Mouse (Mus musculus) bone marrow macrophage, adult 2 months (primary cell): Measurements from ENCODE around the gene Phyhd1. TPM values are rescaled to one million over a fixed set of nuclear protein-coding genes. Genes with fewer than 3 reads are reported as not detected.

ENCODE experiments used
- H3K27ac ChIP-seq: 2 replicates; pipeline ENCODE4 v1.5.1; 2012; ENCODE audit warnings: low read depth, low read length; ENCODE audit not compliant: insufficient read depth
- H3K4me1 ChIP-seq: 2 replicates; pipeline ENCODE4 v1.6.1; 2012; ENCODE audit warnings: low read length; ENCODE audit not compliant: control insufficient read depth, insufficient read depth
- H3K4me3 ChIP-seq: 2 replicates; pipeline ENCODE4 v1.5.1; 2012; ENCODE audit warnings: mild to moderate bottlenecking, low read length, moderate library complexity; ENCODE audit not compliant: insufficient read depth
- CTCF ChIP-seq: IDR thresholded peaks from 2 replicates; pipeline ENCODE4 v1.5.1; 2012; ENCODE audit warnings: low read depth, mild to moderate bottlenecking, low read length, moderate library complexity
- POLR2A ChIP-seq: IDR thresholded peaks from 2 replicates; pipeline ENCODE4 v1.6.1; 2012; ENCODE audit warnings: mild to moderate bottlenecking, low read depth, low read length, borderline replicate concordance
- polyA plus RNA-seq: library from polyadenylated mRNA; stranded (reverse); fragments of >200 nt; gene quantifications from 2 replicates; pipeline ENCODE4 v1.2.4, GENCODE M21; 2012; ENCODE audit not compliant: missing spikeins, insufficient read depth, insufficient read length

Gene Phyhd1
- polyA plus RNA-seq, 1 experiment = 8.2 TPM

DNA sequence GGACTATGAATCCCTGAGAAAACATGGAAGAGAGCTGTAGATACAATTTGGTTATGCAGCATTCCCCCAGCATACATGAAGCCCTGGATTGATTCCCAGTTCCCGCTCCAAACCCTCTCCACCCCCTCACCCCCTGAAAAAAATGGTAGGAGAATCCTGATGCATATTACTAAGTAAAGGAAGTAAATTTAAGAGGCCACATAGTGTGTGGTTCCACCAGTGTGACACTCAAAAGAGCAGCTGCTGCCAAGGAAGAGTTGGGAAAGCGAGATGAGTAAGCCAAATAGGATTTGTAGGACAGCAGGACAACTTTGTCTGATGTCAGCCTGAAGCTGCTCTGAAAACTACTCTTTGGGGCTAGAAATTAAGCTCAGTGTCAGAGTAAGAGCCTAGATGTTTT, 45.5 kb downstream of the Phyhd1 start:
- no peak for TF ChIP-seq CTCF
- no peak for TF ChIP-seq POLR2A
- H3K4me3 ChIP-seq = no peak overlapping the region
- H3K27ac ChIP-seq = no peak overlapping the region
- H3K4me1 ChIP-seq = no peaks in the 10 kb centered on the region

GRCm38 (mm10) chr2:30316136-30316535, 50.1 kb downstream of the Phyhd1 start:
- TF ChIP-seq CTCF (no peak), POLR2A (no peak)
- H3K4me3 ChIP-seq = no peak overlapping the region
- H3K4me1 ChIP-seq = no peaks in the 10 kb centered on the region
- H3K27ac ChIP-seq = no peak overlapping the region

DNA sequence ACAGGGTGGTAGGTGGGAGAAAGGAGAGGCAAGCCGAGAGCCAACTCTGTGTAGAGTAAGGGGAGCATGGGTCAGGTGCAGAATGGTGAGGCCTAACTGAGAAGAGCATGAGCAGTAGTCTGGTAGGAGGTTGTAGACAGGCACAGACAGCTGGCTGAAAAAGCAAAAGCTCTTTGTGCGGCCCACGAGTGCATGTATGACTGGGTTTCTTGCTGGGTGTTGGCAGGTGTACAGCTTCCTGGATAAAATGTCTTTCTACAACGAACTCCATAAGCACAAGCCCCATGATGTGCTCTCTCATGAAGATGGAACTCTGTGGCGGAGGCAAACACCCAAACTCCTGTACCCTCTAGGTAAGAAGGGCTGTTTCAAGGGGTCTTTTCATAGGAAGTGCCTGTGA, 51.0 kb downstream of the Phyhd1 start:
- TF ChIP-seq POLR2A (no peak), CTCF (no peak)
- no peak overlapping the region for H3K4me3 ChIP-seq
- no peaks in the 10 kb centered on the region for H3K4me1 ChIP-seq
- no peak overlapping the region for H3K27ac ChIP-seq

- no peak for TF ChIP-seq CTCF
- TF ChIP-seq POLR2A = no peak
- no peak overlapping the region for H3K4me3 ChIP-seq
- no peaks in the 10 kb centered on the region for H3K4me1 ChIP-seq
- no peak overlapping the region for H3K27ac ChIP-seq
Observed at GRCm38 (mm10) chr2:30319260-30319659, 53.3 kb downstream of the Phyhd1 start.

DNA sequence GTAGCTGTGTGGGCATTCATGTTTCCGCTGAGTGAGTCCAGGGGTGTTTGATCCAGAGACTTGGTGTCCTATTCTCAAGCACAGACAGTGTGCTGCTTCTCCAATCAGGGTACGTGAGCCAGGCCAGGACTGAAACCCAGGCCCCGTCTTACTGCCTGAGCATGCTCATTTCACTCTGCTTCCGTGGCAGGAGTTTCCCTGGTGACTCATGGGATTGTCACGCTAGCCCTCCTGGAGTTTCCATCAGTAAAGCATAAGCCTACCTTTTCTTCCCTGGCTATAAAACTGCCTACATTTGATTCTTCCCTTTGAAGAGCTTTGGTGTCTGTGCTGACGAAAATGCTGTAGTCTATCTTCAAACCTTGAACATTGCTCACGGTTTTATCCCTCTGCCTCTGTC, 57.1 kb downstream of the Phyhd1 start:
- TF ChIP-seq CTCF (no peak), POLR2A (no peak)
- Histone ChIP-seq H3K4me1 (no peaks in the 10 kb centered on the region), H3K4me3 (no peak overlapping the region), H3K27ac (no peak overlapping the region)

DNA sequence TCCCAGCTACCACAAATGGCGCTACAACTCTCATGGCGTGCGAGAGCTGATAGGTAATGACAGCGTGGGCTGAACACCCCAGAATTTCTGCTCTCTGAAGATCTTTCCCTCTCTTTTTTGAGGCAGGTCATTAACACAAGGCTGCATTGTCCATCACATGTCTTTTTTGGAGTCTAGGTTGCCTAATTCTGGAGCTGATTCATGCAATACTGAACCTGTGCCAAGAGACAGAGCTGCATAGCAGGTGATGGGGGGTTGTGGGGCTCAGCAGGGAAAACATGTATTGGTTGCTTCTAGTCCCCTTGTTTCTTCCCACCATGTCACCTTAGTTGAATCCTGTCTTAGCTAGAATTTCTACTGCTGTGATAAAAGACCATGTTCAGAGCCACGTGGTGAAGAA, 59.3 kb downstream of the Phyhd1 start:
- TF ChIP-seq POLR2A (no peak), CTCF (no peak)
- no peaks in the 10 kb centered on the region for H3K4me1 ChIP-seq
- H3K4me3 ChIP-seq = no peak overlapping the region
- no peak overlapping the region for H3K27ac ChIP-seq

DNA sequence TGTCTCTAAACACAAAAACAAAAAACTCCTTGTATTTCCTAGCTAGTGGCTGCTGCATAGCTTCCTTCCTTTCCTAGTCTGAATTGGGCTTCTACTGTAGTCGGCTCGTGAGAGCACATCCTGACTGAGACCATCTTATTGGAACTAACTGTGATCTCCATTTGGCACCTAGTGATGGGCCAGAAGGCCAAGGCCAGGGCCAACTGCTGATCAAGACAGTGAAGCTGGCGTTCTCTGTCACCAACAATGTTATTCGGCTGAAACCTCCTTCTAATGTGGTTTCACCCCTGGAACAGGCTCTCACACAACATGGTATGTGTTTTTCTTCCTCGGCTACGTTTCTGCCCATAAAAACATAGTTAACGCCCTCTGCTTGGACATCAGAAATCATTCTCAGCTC, 61.3 kb downstream of the Phyhd1 start:
- no peak for TF ChIP-seq POLR2A
- Histone ChIP-seq H3K4me1 (no peaks in the 10 kb centered on the region), H3K27ac (no peak overlapping the region), H3K4me3 (no peak overlapping the region)

GRCm38 (mm10) chr2:30328791-30329190, 62.8 kb downstream of the Phyhd1 start:
- TF ChIP-seq POLR2A (no peak), CTCF (no peak)
- Histone ChIP-seq H3K4me3 (no peak overlapping the region), H3K4me1 (no peaks in the 10 kb centered on the region), H3K27ac (no peak overlapping the region)

Other genes with a start within 250 kb of the Phyhd1 start
- gene Wdr34, start 217.3 kb upstream of the Phyhd1 start, polyA plus RNA-seq = 8.2 TPM in 2 replicates
- 167 and 173 TPM in 2 replicates for gene Set, start 208.8 kb upstream of the Phyhd1 start, polyA plus RNA-seq
- gene Pkn3, start 188.5 kb upstream of the Phyhd1 start, polyA plus RNA-seq = 6.6 and 7.2 TPM in 2 replicates
- gene Zdhhc12, start 172.6 kb upstream of the Phyhd1 start, polyA plus RNA-seq = 23.7 and 28.2 TPM in 2 replicates
- gene Zer1, start 141.6 kb upstream of the Phyhd1 start, polyA plus RNA-seq = 22.8 and 26.8 TPM in 2 replicates
- 95.7 and 107 TPM in 2 replicates for gene Tbc1d13, start 132.5 kb upstream of the Phyhd1 start, polyA plus RNA-seq
- 5.4 and 6.4 TPM in 2 replicates for gene Endog, start 94.7 kb upstream of the Phyhd1 start, polyA plus RNA-seq
- 12.5 and 12.9 TPM in 2 replicates for gene Spout1, start 87.7 kb upstream of the Phyhd1 start, polyA plus RNA-seq
- 3.5 and 3.9 TPM in 2 replicates for gene Kyat1, start 60.4 kb upstream of the Phyhd1 start, polyA plus RNA-seq
- 17.0 and 18.9 TPM in 2 replicates for gene Lrrc8a, start 28.5 kb upstream of the Phyhd1 start, polyA plus RNA-seq
- gene Gm28035, start 25.6 kb upstream of the Phyhd1 start, polyA plus RNA-seq = 0.91 and 1.6 TPM in 2 replicates
- gene Gm28038, start 14.8 kb downstream of the Phyhd1 start, polyA plus RNA-seq = 3.5 TPM in 1 of 2 replicates, not detected in the other
- gene Dolk, start 20.1 kb downstream of the Phyhd1 start, polyA plus RNA-seq = 11.5 and 12.4 TPM in 2 replicates
- gene Nup188, start 20.2 kb downstream of the Phyhd1 start, polyA plus RNA-seq = 14.9 and 16.0 TPM in 2 replicates
- 40.8 and 45.1 TPM in 2 replicates for gene Sh3glb2, start 93.1 kb downstream of the Phyhd1 start, polyA plus RNA-seq
- gene Miga2, start 98.0 kb downstream of the Phyhd1 start, polyA plus RNA-seq = 3.4 and 6.9 TPM in 2 replicates
- gene Dolpp1, start 126.1 kb downstream of the Phyhd1 start, polyA plus RNA-seq = 24.2 and 28.7 TPM in 2 replicates
- gene Crat, start 149.6 kb downstream of the Phyhd1 start, polyA plus RNA-seq = 66.4 and 67.4 TPM in 2 replicates
- 110 TPM in 2 replicates for gene Ptpa, start 149.8 kb downstream of the Phyhd1 start, polyA plus RNA-seq
- 2.0 and 2.4 TPM in 2 replicates for gene Ier5l, start 208.0 kb downstream of the Phyhd1 start, polyA plus RNA-seq